Mouse (Mus musculus): ENCODE data around the gene Shroom3. TPM values are rescaled to one million over a fixed set of nuclear protein-coding genes. Genes with fewer than 3 reads are reported as not detected.

The Shroom3 gene
- total and polyA plus RNA-seq, 3 experiments, result 0.04 to 0.11 TPM; not detected in 1

- no peak for TF ChIP-seq CHD2 (IDR thresholded peaks at IDR 0.05; ENCODE audit: low read length)
- no peak for DNase-seq (ENCODE audit: extremely low read depth)
- Histone ChIP-seq H3K79me2 (replicated peaks; ENCODE audit: control insufficient read depth, extremely low read depth, insufficient read depth, poor library complexity, severe bottlenecking) (no peaks in the 10 kb centered on the region), H3K27me3 (replicated peaks) (no peaks in the 10 kb centered on the region), H3K9me3 (replicated peaks; ENCODE audit: low read length) (peaks cover 16% of the 10 kb centered on the region), H3K9ac (ENCODE audit: insufficient read depth, low read depth) (no peak overlapping the region), H3K27ac (ENCODE audit: insufficient read depth, low read depth) (no peak overlapping the region), H3K36me3 (replicated peaks in 1 of 2; ENCODE audit: control insufficient read depth in 1 of 2, insufficient read depth in 1 of 2, low read length in 1 of 2) (no peaks in the 10 kb centered on the region), H3K4me1 (ENCODE audit: control insufficient read depth in 1 of 2, insufficient read depth in 2 of 2) (peaks cover 0 to 4% of the 10 kb centered on the region in 2 experiments; a peak in 1 of 4 replicates), H3K4me3 (replicated peaks in 1 of 3; ENCODE audit: low read depth in 2 of 3, low read length in 2 of 3, poor library complexity in 1 of 3) (no peak overlapping the region), H3K4me2 (ENCODE audit: insufficient read depth, low read depth, poor library complexity, severe bottlenecking) (no peak overlapping the region)
- dilution Hi-C loops (cut with MboI; ENCODE audit: extremely low pct_ligation_motif_present, extremely low pct_unique_long_range_greater_than_20kb, low sequenced_read_pairs) (no loop called here), in situ Hi-C loops (cut with MboI; ENCODE audit: low pct_ligation_motif_present, low pct_unique_long_range_greater_than_20kb, low sequenced_read_pairs) (loop anchor here (25.0 kb wide), 1 partner anchor 280 kb away; no protein-coding TSS in a partner anchor)
Measured at GRCm38 (mm10) chr5:92942577-92942976, 259.3 kb downstream of the Shroom3 start.

- Histone ChIP-seq H3K4me1 (ENCODE audit: control insufficient read depth in 1 of 2, insufficient read depth in 2 of 2) (peaks cover 0 to 4% of the 10 kb centered on the region in 2 experiments; a peak in 1 of 4 replicates), H3K4me3 (replicated peaks in 1 of 3; ENCODE audit: low read depth in 2 of 3, low read length in 2 of 3, poor library complexity in 1 of 3) (no peak overlapping the region), H3K9me3 (replicated peaks; ENCODE audit: low read length) (peaks cover 16% of the 10 kb centered on the region), H3K27me3 (replicated peaks) (no peaks in the 10 kb centered on the region), H3K27ac (ENCODE audit: insufficient read depth, low read depth) (no peak overlapping the region), H3K9ac (ENCODE audit: insufficient read depth, low read depth) (no peak overlapping the region), H3K4me2 (ENCODE audit: insufficient read depth, low read depth, poor library complexity, severe bottlenecking) (no peak overlapping the region), H3K79me2 (replicated peaks; ENCODE audit: control insufficient read depth, extremely low read depth, insufficient read depth, poor library complexity, severe bottlenecking) (no peaks in the 10 kb centered on the region), H3K36me3 (replicated peaks in 1 of 2; ENCODE audit: control insufficient read depth in 1 of 2, insufficient read depth in 1 of 2, low read length in 1 of 2) (no peaks in the 10 kb centered on the region)
- dilution Hi-C loops (cut with MboI; ENCODE audit: extremely low pct_ligation_motif_present, extremely low pct_unique_long_range_greater_than_20kb, low sequenced_read_pairs) (no loop called here), in situ Hi-C loops (cut with MboI; ENCODE audit: low pct_ligation_motif_present, low pct_unique_long_range_greater_than_20kb, low sequenced_read_pairs) (loop anchor here (25.0 kb wide), 1 partner anchor 283 kb away; no protein-coding TSS in a partner anchor)
- no peak for TF ChIP-seq RCOR1 (conservative IDR thresholded peaks at IDR 0.05; ENCODE audit: low read depth, low read length)
- no peak for TF ChIP-seq ZNF384 (IDR thresholded peaks at IDR 0.05; ENCODE audit: low read depth, low read length)
- TF ChIP-seq MEF2A (IDR thresholded peaks at IDR 0.05; ENCODE audit: borderline replicate concordance, low read depth, low read length), result peak; percentile 47; the same call in 1 of the 2 replicates
- peak; percentile 29; the same call in 1 of the 2 replicates for TF ChIP-seq IRF4 (IDR thresholded peaks at IDR 0.05; ENCODE audit: low read depth, low read length)
- TF ChIP-seq BHLHE40 (IDR thresholded peaks at IDR 0.05; ENCODE audit: low read depth, low read length), result peak; percentile 91
- TF ChIP-seq MYC (IDR thresholded peaks at IDR 0.05; ENCODE audit: low read depth, low read length), result no peak
- no peak for TF ChIP-seq EP300 (IDR thresholded peaks at IDR 0.05; ENCODE audit: low read length)
- DNase-seq (ENCODE audit: extremely low read depth), result peak; percentile 25
Measured at GRCm38 (mm10) chr5:92944867-92945266, 261.6 kb downstream of the Shroom3 start.

GRCm38 (mm10) chr5:92948972-92949745 lies 265.9 kb downstream of the Shroom3 start:
- dilution Hi-C loops (cut with MboI; ENCODE audit: extremely low pct_ligation_motif_present, extremely low pct_unique_long_range_greater_than_20kb, low sequenced_read_pairs), result no loop called here

More at GRCm38 (mm10) chr5:92948972-92949745, 265.9 kb downstream of the Shroom3 start:
- in situ Hi-C loops (cut with MboI; ENCODE audit: low pct_ligation_motif_present, low pct_unique_long_range_greater_than_20kb, low sequenced_read_pairs), result loop anchor here (25.0 kb wide), 1 partner anchor 287 kb away; no protein-coding TSS in a partner anchor
- DNase-seq (ENCODE audit: extremely low read depth), result no peak
- Histone ChIP-seq H3K9ac (ENCODE audit: insufficient read depth, low read depth) (no peak overlapping the region), H3K36me3 (replicated peaks in 1 of 2; ENCODE audit: control insufficient read depth in 1 of 2, insufficient read depth in 1 of 2, low read length in 1 of 2) (no peaks in the 10 kb centered on the region), H3K79me2 (replicated peaks; ENCODE audit: control insufficient read depth, extremely low read depth, insufficient read depth, poor library complexity, severe bottlenecking) (no peaks in the 10 kb centered on the region), H3K4me3 (replicated peaks in 1 of 3; ENCODE audit: low read depth in 2 of 3, low read length in 2 of 3, poor library complexity in 1 of 3) (no peak overlapping the region), H3K4me2 (ENCODE audit: insufficient read depth, low read depth, poor library complexity, severe bottlenecking) (no peak overlapping the region), H3K4me1 (ENCODE audit: control insufficient read depth in 1 of 2, insufficient read depth in 2 of 2) (peaks cover 0 to 9% of the 10 kb centered on the region in 2 experiments; a peak in 2 of 4 replicates), H3K27me3 (replicated peaks) (no peaks in the 10 kb centered on the region), H3K9me3 (replicated peaks; ENCODE audit: low read length) (no peaks in the 10 kb centered on the region), H3K27ac (ENCODE audit: insufficient read depth, low read depth) (no peak overlapping the region)
- no peak for TF ChIP-seq ELF1 (IDR thresholded peaks at IDR 0.05; ENCODE audit: low read depth, low read length)
- TF ChIP-seq POLR2AphosphoS2 (IDR thresholded peaks at IDR 0.05; ENCODE audit: low read depth, low read length), result no peak
- TF ChIP-seq ZMIZ1 (IDR thresholded peaks at IDR 0.05; ENCODE audit: low read depth, low read length), result no peak
- no peak for TF ChIP-seq GABPA (IDR thresholded peaks at IDR 0.05; ENCODE audit: insufficient replicate concordance, low read depth, low read length)
- no peak for TF ChIP-seq JUND (conservative IDR thresholded peaks at IDR 0.05; ENCODE audit: low read depth, low read length)
- no peak for TF ChIP-seq ZC3H11A (IDR thresholded peaks at IDR 0.05; ENCODE audit: low read depth, low read length)
- TF ChIP-seq JUN (IDR thresholded peaks at IDR 0.05; ENCODE audit: insufficient read depth, low read depth, low read length), result no peak
- no peak for TF ChIP-seq MXI1 (IDR thresholded peaks at IDR 0.05; ENCODE audit: low read depth, low read length)
- no peak for TF ChIP-seq POLR2A (IDR thresholded peaks at IDR 0.05; ENCODE audit: low read depth, low read length)
- no peak for TF ChIP-seq ZNF384 (IDR thresholded peaks at IDR 0.05; ENCODE audit: low read depth, low read length)
- TF ChIP-seq MYC (IDR thresholded peaks at IDR 0.05; ENCODE audit: low read depth, low read length), result no peak
- no peak for TF ChIP-seq EP300 (IDR thresholded peaks at IDR 0.05; ENCODE audit: low read length)
- no peak for TF ChIP-seq ETS1 (conservative IDR thresholded peaks at IDR 0.05; ENCODE audit: low read depth, low read length)
